Mouse (Mus musculus): ENCODE data around the gene Rai1.
A peak's percentile ranks its signal among the peaks of the same experiment; 100 is the strongest.

The Rai1 gene

GRCm38 (mm10) chr11:60221425-60221824, 116.6 kb downstream of the Rai1 start:
- DNase-seq (ENCODE audit: low read depth) = no peak

DNA sequence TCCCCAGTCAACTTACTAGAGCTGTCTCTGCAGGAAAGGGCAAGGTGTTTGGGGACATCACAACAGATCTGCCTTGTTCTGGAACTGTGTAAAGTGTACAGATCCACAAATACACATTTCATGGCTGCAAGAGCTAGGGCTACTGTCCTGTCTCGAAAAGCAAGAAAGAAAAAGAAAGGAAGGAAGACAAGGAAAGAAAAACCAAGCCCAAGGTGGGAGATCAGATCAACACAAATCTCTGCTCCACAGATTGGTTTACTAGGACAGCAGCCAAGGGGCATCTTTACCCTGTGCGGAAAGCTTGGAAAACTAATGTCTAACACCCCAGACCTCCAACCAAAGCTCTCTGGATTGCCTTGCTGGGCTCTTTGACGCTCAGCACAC, 117.3 kb downstream of the Rai1 start:
- no peak for DNase-seq (ENCODE audit: low read depth)

- DNase-seq (ENCODE audit: low read depth) = peak; percentile 72
These were observed 117.8 kb downstream of the Rai1 start, which contains the start of gene Srebf1 for GRCm38 (mm10) chr11:60222469-60223236. Gene Srebf1, minus strand, starts transcription at chr11:60222581.

- DNase-seq (ENCODE audit: low read depth) = no peak
These were observed 119.9 kb downstream of the Rai1 start for GRCm38 (mm10) chr11:60224676-60225075.

DNA sequence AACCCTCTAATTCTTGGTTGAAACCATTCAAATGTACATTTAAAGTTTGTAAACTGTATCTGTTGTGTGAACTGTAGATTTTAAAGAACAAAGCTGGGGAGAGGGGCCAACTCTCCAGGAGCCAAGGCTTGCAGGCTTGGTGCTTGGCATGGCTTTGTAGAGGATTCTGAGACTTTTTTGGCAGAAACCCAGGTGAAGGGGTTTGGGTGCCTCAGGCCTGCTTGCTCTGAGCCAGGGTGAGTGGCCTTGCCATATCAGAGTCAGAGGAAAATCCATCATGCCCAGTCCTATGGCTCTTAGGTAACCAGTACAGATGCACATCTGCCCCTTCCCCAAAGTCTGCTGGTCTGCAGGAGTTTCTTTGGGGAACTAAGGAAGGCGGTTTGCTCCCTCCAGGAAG, 121.1 kb downstream of the Rai1 start:
- DNase-seq (ENCODE audit: low read depth) = no peak

- no peak for DNase-seq (ENCODE audit: low read depth)
These were observed 123.7 kb downstream of the Rai1 start for GRCm38 (mm10) chr11:60228525-60228924.

GRCm38 (mm10) chr11:60229821-60230220, 125.0 kb downstream of the Rai1 start:
- no peak for DNase-seq (ENCODE audit: low read depth)

GRCm38 (mm10) chr11:60230512-60230911, 125.7 kb downstream of the Rai1 start:
- no peak for DNase-seq (ENCODE audit: low read depth)

GRCm38 (mm10) chr11:60231326-60231725, 126.5 kb downstream of the Rai1 start:
- DNase-seq (ENCODE audit: low read depth) = no peak

DNA sequence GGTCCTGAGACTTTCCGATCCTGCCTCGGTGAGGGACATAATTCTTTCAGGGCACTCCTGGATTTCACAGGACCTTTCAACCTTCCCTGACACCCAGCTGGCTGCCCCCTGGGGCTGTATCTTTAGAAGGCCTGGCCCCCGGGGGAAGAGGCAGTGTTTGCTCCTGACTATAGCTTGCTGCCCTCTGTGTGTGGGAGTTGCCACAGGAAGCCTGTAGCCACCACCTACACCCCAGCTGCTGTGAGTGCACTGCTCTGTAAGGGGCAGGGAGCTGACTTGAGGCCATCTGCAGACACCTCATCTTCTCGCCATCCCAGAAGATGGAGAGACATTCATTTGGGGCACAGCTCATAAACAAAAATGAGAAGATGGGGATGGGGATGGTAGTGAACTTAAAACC, 127.1 kb downstream of the Rai1 start:
- no peak for DNase-seq (ENCODE audit: low read depth)

DNA sequence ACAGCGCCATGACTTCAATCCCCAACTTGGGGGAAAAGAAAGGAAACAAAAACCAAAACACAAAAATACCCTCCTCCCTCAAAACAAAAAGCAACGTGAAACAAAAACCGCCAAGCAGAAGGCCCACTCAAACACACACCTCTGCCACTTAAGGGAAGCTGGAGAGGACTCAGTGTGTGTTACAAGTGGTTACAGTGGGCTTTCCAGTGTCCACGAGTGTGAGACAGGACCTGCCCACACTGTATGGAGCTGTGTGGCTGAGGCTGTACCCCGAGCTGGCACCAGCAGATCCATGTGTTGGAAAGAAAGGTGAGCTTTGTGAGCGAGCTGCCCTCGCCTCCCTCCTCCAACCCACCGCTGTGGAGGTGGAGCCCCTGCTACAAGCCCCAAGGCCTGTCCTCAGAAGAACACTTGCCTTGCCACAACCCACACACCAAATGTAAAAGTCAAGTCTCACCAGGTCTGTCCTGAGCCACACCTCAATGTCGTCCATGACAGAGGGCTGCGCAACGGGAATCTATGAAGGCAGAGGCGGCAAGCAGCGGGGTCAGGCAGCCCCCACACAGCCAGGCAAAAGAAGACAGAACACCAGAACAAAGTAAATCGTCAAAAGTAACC, 127.7 kb downstream of the Rai1 start:
- no peak for DNase-seq (ENCODE audit: low read depth)

GRCm38 (mm10) chr11:60233235-60233634, 128.4 kb downstream of the Rai1 start:
- no peak for DNase-seq (ENCODE audit: low read depth)

GRCm38 (mm10) chr11:60235351-60235750, 130.5 kb downstream of the Rai1 start:
- no peak for DNase-seq (ENCODE audit: low read depth)

DNA sequence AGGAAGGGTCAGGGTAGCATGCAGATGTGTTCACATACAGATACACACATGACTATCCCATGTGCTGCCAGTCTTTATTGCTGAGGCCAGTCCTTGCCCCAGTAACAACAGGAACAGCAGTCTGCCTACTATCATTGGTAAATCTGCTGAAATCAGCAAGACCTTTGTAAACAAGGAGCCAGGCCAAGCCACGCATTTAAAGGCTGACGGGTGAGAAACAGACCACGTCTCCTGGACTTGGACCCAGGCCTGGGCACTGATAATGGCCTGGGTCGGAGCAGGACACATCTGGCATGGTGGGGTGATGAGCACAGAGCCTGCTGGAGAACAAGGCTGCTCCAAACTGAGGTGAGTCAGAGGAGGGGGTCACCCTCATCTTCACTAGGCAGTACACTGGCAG, 135.7 kb downstream of the Rai1 start:
- no peak for DNase-seq (ENCODE audit: low read depth)

DNA sequence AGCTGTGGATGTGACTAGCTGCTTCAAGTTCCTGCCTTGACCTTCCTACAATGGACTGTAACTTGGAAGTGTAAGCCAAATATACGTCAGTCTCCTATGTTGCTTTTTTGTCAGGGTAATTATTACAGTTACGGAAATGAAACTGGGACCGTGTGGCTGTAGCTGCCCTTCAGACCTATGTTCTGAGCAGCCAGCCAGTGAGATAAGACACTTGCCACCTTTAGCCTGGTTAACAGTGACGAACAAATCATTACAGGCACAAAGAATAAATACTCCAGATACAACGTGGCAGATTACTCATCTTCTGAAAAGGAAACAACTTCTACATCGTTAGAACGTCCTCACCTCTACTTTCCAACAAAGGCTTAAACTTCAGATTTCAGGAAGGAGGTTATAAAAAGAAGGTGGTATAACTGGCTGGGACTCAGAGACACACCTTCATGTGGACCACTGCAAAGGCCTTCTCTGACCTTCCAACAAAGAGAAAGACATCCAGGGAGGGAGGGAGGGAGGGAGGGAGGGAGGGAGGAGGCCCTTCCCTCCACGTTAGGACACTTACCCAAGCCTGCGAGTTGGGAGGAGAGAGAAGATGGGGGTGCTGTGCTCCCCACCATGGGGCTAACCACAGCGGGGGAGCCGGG, 139.8 kb downstream of the Rai1 start:
- no peak for DNase-seq (ENCODE audit: low read depth)

- DNase-seq (ENCODE audit: low read depth) = no peak
These were observed 141.3 kb downstream of the Rai1 start for GRCm38 (mm10) chr11:60246077-60246476.

DNA sequence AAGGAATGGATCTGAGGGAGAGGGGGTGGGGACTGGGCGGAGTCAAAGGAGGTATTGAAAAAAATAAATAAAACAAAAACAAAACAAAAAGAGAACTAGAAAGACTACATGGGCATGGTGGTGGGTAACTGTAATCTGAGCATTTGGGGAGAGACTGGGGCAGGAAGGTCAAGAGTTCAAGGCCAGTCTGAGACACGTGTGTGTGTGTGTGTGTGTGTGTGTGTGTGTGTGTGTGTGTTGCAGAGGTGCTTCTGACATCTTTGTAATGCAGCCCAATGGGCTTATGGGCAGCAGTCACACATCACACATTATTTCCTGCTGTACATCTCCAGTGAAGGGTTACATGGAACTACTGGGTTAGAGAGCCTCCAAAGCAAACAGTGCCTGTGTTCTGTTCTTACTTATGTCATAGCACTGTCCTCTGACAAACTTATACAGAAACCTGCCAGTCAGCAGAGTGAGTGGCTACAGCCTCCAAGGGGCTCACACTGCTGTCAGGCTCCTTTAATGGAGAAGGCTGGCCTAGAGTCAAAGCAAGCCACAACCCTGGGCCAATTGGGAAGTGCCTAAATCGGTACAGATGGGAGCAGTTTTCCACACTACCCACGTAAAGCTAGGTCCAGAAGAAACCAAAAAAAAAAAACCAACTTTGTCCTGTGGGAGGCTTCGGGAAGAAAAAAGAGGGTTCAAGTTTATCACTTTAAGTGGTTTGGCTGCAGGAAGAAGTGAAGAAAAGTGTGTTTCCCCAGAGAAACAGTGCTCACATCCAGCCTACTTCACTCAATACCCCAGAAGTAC, 143.1 kb downstream of the Rai1 start:
- DNase-seq (ENCODE audit: low read depth) = no peak

All from c-Kit-positive CD71-positive TER-119-negative erythroid progenitor cells, embryonic 14.5 days (primary cell).